Mouse (Mus musculus) kidney, adult 10 weeks (tissue): ENCODE data around the gene Lsg1. TPM values are rescaled to one million over a fixed set of nuclear protein-coding genes. Genes with fewer than 3 reads are reported as not detected.

Source experiments
- polyA plus RNA-seq: library from polyadenylated mRNA; stranded (reverse); fragments of 350-450 nt; fragmentation: Illumina TruSeq; extraction: RNeasy Lipid Tissue Mini Kit (QIAGEN cat#74804); gene quantifications from one replicate; pipeline ENCODE4 v1.2.3, GENCODE M21; 2014; ENCODE audit warnings: low read depth, low replicate concordance

Gene Lsg1
- polyA plus RNA-seq = 16.0 TPM

GRCm38 (mm10) chr16:30587494-30588327 is at the start of gene Lsg1:
Lsg1 (minus strand) TSS chr16:30587592.

GRCm38 (mm10) chr16:30599491-30600268 is 12.3 kb upstream of the Lsg1 start, which contains the start of gene Fam43a:
Fam43a (plus strand) TSS chr16:30599723.

GRCm38 (mm10) chr16:30550748-30551192 is 36.6 kb downstream of the Lsg1 start, which contains the start of gene Tmem44:
Tmem44 (minus strand) TSS chr16:30550842.

Other genes with a start within 250 kb of the Lsg1 start
- gene Atp13a3, start 181.6 kb downstream of the Lsg1 start, polyA plus RNA-seq = 165 TPM
- gene Tmem44, start 36.8 kb downstream of the Lsg1 start, polyA plus RNA-seq = 0.97 TPM
- 9.8 TPM for gene Fam43a, start 12.1 kb upstream of the Lsg1 start, polyA plus RNA-seq